Mouse (Mus musculus) lung, embryonic 16.5 days (tissue): ENCODE measurements at regions not wholly inside any gene's neighbourhood (a gene's known extent, or its start where the extent isn't known, plus 50 kb on each side); places are given as distances from the start of the nearest gene placed in this dataset.
A peak's percentile ranks its signal among the peaks of the same experiment; 100 is the strongest.

Experiments
- ATAC-seq: fragments of 200-750 bp; cut with Nextera tagmentation; 2 replicates; pipeline ENCODE4 v1.8.0; 2017; ENCODE audit warnings: low read depth, mild to moderate bottlenecking, moderate library complexity
- H3K27ac ChIP-seq: fragments of 300-500 bp; sonication (generic); 2 replicates; pipeline ENCODE4 v1.5.1; 2014; ENCODE audit warnings: mild to moderate bottlenecking, control low read depth, low read length
- H3K27me3 ChIP-seq: fragments of 300-500 bp; sonication (generic); 2 replicates; pipeline ENCODE4 v1.6.1; 2014; ENCODE audit warnings: low read depth, low read length, mixed read lengths; ENCODE audit not compliant: control insufficient read depth, insufficient read depth
- H3K36me3 ChIP-seq: fragments of 300-500 bp; sonication (generic); 2 replicates; pipeline ENCODE4 v1.6.1; 2014; ENCODE audit warnings: low read length; ENCODE audit not compliant: control insufficient read depth, insufficient read depth
- H3K4me1 ChIP-seq: fragments of 300-500 bp; sonication (generic); replicated peaks from 2 replicates; pipeline ENCODE4 v1.6.1; 2014; ENCODE audit warnings: low read length, mixed read lengths; ENCODE audit not compliant: control insufficient read depth, insufficient read depth
- H3K4me2 ChIP-seq: fragments of 300-500 bp; sonication (generic); 2 replicates; pipeline ENCODE4 v1.6.1; 2014; ENCODE audit warnings: low read depth, low read length, control low read depth
- H3K4me3 ChIP-seq: fragments of 300-500 bp; sonication (generic); 2 replicates; pipeline ENCODE4 v1.5.1; 2014; ENCODE audit warnings: mild to moderate bottlenecking, low read length, control low read depth
- H3K9ac ChIP-seq: fragments of 300-500 bp; sonication (generic); 2 replicates; pipeline ENCODE4 v1.6.1; 2014; ENCODE audit warnings: low read length, control low read depth
- H3K9me3 ChIP-seq: fragments of 300-500 bp; sonication (generic); 2 replicates; pipeline ENCODE4 v1.6.1; 2016; ENCODE audit warnings: low read length; ENCODE audit not compliant: control insufficient read depth
- WGBS: fragments of 180-500 bp; shearing (Covaris S2); extraction: QIAGEN DNeasy Blood & Tissue Kit; methylation state at CpG from one replicate; pipeline ENCODE4 v1.1.7; 2014; 5-methylcytosine and 5-hydroxymethylcytosine counted together

DNA sequence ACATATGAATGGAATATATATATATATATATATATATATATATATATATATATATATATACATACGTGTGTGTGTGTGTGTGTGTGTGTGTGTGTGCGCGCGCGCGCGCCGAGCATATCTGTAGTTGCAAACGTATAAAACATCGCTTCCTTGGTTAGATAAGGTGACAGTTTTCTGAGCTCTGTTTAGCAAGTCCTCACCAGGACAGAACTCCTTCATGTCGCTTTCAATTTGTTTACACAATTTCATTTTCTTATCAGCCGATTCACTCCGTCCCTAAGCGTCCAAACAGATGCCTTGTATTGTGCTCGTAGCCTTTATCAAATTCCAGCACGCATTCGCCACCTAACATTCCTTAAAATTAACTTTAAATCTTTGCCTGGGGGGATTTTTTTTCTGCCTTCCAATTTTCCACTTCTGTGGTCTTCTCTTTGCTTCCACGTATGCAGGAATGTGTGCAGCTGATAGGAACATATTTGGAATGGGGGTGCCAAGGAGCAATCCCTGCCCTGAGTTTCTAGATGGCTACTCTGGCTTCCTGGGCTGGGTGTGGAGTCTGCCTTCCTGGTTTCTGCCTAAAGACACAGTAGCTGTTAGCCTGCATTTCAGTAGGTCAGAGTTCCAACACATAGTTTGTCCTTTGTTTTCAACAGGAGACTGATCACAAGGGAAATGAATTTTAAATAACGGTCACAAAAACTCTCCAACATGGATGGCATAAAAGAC lies 575.7 kb downstream of the Robo2 start:
- no peaks in the 10 kb centered on the region for H3K36me3 ChIP-seq
- H3K4me1 ChIP-seq: no peaks in the 10 kb centered on the region
- H3K4me3 ChIP-seq: peak overlapping the region; percentile 20
- WGBS: 37% methylated on average over 19 of the region's 19 CpGs
- no peak for ATAC-seq
- no peak overlapping the region for H3K27ac ChIP-seq
- H3K4me2 ChIP-seq: peak overlapping the region; percentile 33
- H3K27me3 ChIP-seq: no peaks in the 10 kb centered on the region
- H3K9me3 ChIP-seq: no peaks in the 10 kb centered on the region
- H3K9ac ChIP-seq: no peak overlapping the region

DNA sequence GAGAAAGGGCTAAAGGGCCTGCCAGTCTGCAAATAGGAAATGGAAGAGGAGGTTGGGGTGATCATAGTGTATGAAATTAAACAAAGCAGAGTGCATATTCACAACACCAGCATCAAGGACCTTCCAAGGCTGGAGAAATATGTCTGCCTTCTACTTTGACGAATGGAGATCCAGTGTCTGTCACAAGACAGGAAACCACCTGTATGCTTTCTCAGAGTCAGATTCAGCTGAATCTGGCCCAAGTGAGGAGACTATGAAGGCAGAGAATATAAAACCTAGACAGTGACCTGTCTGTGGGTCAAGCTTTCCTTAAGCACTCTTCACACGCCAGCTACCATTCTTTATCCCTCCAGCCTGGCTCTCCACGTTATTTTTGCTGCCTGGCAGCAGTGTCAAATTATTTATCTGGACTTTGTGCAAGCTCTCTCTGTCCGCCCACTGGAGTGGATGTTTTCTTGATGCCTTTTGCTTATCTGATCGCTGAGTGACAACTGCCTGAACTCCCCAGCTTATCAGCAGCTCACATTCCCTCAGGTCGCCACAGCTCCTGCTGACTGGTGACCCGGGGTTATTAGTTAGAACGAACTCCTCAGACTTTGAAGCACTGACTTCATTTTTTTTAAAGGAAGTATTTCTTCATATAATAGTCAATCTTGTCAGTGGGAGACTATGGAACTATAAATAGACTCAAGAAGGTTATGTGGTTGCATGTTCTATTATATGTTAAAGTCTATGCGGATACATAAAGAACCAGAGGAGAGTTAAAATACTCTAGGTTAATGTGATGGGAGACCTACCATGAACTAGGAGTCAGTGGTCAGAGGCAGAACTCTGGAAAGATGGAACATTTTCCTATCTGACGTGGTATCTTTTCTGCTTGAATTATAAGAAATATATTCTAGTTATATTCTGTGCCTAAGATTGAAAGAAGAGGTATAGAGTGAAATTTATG lies 590.0 kb downstream of the Robo2 start:
- H3K4me1 ChIP-seq: no peaks in the 10 kb centered on the region
- no peaks in the 10 kb centered on the region for H3K9me3 ChIP-seq
- H3K9ac ChIP-seq: no peak overlapping the region
- H3K4me2 ChIP-seq: no peak overlapping the region
- no peaks in the 10 kb centered on the region for H3K36me3 ChIP-seq
- no peak overlapping the region for H3K27ac ChIP-seq
- H3K27me3 ChIP-seq: no peaks in the 10 kb centered on the region
- ATAC-seq: no peak
- whole genome bisulfite sequencing: 29% methylated on average over 10 of the region's 10 CpGs
- no peak overlapping the region for H3K4me3 ChIP-seq

DNA sequence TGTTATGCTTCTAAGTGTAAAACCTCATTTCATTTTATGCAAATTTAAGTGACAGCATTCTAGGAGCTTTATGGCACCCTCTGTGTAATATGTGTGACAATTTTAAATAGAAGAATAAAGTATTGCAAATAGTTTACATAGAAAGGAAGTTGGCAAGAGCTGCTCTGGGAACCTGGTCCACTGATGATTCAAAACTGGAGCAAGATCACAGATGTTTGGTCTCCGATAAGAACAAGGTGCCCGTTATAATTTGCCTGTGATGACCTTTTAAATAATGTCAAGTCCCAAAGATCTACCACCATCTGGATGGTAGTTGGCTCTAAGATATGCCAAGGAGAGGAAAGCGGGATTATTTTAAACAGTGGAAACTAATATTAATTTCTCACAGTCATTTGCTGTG lies 607.1 kb downstream of the Robo2 start:
- no peaks in the 10 kb centered on the region for H3K4me1 ChIP-seq
- no peak overlapping the region for H3K4me2 ChIP-seq
- no peak overlapping the region for H3K9ac ChIP-seq
- ATAC-seq: no peak
- no peaks in the 10 kb centered on the region for H3K9me3 ChIP-seq
- H3K4me3 ChIP-seq: no peak overlapping the region
- H3K27ac ChIP-seq: no peak overlapping the region
- WGBS: 70% methylated on average over 3 of the region's 3 CpGs
- no peaks in the 10 kb centered on the region for H3K27me3 ChIP-seq
- no peaks in the 10 kb centered on the region for H3K36me3 ChIP-seq

DNA sequence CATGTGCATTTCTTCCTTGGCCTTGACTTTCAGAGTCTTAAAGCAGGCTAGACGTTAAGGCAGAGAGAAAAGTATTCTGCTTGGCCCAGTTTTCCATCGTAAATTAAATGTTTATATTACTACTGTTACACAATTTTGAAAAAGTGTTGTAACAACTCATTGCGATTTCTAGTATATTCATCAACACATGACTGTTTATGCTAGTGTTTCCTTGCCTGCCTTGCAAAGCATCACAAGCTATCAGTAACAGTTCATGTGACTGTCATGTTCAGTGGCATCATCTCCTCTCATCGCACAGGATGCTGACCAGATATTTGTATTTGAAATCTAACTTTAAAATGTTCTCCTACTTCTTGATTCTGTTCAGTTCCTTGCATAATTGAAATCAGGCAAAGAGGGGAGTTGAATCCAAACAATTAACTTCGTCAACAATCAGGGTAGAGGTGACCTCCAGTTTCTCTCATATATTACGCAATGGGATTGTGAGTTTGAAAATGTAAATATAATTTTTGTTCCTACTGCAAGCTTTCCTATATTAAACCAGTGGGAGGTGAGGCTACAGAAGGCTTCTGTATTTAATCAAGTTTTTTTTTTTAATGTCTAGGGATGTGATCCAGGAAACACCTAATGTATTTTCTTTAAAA lies 615.0 kb downstream of the Robo2 start:
- Histone ChIP-seq H3K4me3 (no peak overlapping the region), H3K4me1 (no peaks in the 10 kb centered on the region), H3K27ac (no peak overlapping the region), H3K4me2 (no peak overlapping the region), H3K27me3 (no peaks in the 10 kb centered on the region), H3K9ac (no peak overlapping the region), H3K9me3 (no peaks in the 10 kb centered on the region), H3K36me3 (no peaks in the 10 kb centered on the region)
- 45% methylated on average over 6 of the region's 6 CpGs for WGBS
- ATAC-seq: peak; percentile 97

DNA sequence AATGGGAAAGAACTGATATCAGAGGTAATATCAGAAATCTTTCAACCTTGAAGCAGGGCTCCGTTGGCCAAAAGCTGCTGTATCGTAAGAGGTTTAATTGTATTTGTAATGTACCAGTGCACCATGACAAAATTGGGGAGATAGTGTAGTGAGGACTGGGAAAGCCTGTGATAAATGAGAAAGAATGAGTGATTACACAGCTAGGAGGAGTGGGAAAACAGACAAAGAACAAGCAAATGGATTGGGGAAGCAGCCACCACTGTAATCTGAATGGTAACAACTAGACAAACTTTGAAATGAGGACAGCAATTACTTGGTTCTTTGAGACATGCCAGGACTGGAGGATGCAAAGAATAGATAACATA lies 626.6 kb downstream of the Robo2 start:
- 82% methylated on average over 2 of the region's 2 CpGs for WGBS
- no peaks in the 10 kb centered on the region for H3K9me3 ChIP-seq
- H3K9ac ChIP-seq: no peak overlapping the region
- H3K27me3 ChIP-seq: no peaks in the 10 kb centered on the region
- H3K36me3 ChIP-seq: no peaks in the 10 kb centered on the region
- H3K4me2 ChIP-seq: no peak overlapping the region
- no peak for ATAC-seq
- H3K27ac ChIP-seq: no peak overlapping the region
- no peak overlapping the region for H3K4me3 ChIP-seq
- no peaks in the 10 kb centered on the region for H3K4me1 ChIP-seq

DNA sequence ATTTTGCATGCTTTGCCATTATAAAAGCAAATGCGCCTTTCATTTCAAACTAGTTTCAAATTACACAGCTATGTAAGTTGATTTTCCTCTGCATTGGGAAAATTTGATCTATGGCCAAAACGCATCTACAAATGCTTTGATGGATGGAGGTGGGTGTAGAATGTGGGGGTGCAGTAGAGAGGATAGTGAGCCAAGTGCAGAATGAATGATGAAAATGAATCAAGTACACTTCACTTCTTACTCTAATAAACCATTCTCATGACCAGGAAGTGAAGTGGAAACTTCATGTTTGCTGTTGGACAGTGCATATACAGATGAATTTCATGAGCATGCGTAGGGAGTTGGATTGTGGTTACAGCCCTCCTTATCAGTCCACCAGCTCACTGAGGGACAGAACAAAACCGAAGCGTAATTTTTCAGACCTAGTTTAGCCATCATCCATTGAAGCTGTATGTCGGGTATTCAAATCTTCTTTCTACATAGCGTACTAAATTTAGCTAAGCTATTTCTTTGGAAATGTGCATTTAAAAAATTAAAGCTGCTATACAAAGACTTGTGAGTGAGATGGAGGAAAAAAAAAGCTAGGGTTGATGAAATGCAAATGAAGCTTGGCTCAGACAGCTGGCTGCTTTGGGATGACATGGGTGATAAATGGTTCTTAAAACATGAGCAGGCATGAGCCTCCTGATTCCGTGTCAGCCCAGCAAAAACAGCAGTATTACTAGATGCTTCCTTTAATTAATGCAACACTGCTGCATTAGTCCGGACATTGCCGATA lies 627.1 kb downstream of the Robo2 start:
- H3K36me3 ChIP-seq: no peaks in the 10 kb centered on the region
- no peaks in the 10 kb centered on the region for H3K27me3 ChIP-seq
- H3K4me2 ChIP-seq: no peak overlapping the region
- ATAC-seq: no peak
- no peak overlapping the region for H3K9ac ChIP-seq
- H3K27ac ChIP-seq: no peak overlapping the region
- H3K9me3 ChIP-seq: no peaks in the 10 kb centered on the region
- no peaks in the 10 kb centered on the region for H3K4me1 ChIP-seq
- 67% methylated on average over 10 of the region's 10 CpGs for WGBS
- H3K4me3 ChIP-seq: no peak overlapping the region

DNA sequence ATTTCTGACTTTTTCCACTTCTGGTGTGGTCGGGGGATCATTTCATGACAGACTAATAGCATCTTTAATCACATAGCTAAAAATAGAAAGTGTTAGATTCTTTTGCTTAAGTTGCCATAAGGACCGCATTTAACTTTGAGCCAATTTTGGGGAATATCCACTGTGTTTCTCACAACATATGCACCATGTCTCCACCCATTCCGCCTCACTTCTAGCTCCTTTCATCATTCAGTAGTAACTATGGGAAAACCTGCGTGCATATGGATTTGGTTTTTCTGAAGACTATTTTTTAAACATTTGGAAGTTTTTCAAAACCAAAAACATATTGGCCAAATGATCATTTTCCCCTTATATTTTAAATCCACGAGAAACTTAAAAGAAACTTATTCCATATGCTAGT lies 639.2 kb downstream of the Robo2 start:
- H3K9me3 ChIP-seq: no peaks in the 10 kb centered on the region
- H3K9ac ChIP-seq: no peak overlapping the region
- H3K27me3 ChIP-seq: no peaks in the 10 kb centered on the region
- no peak overlapping the region for H3K27ac ChIP-seq
- ATAC-seq: no peak
- H3K36me3 ChIP-seq: no peaks in the 10 kb centered on the region
- no peaks in the 10 kb centered on the region for H3K4me1 ChIP-seq
- H3K4me3 ChIP-seq: no peak overlapping the region
- WGBS: 55% methylated on average over 5 of the region's 5 CpGs
- H3K4me2 ChIP-seq: no peak overlapping the region

DNA sequence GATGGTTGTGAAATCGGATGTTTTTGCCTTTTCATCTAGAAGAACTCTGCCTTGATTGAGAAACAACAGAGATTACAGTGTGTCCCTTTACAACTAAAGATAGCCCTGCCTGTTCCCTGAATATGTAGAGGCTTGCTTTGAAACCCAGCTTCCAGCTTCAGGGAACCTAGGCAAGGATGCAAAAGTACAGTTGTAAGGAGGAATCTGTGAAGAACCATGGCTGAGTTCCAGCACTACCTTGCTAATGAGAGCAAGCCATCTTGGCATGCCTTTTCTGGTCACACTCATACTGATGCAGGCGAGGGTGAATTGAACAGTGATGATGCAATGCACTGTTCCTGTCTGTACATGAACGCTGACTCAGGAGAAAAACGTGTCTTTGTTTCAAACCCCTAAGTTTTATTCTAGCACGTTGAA lies 641.2 kb downstream of the Robo2 start:
- Histone ChIP-seq H3K4me2 (no peak overlapping the region), H3K36me3 (no peaks in the 10 kb centered on the region), H3K4me3 (no peak overlapping the region), H3K27me3 (no peaks in the 10 kb centered on the region), H3K9me3 (no peaks in the 10 kb centered on the region), H3K27ac (no peak overlapping the region), H3K4me1 (no peaks in the 10 kb centered on the region), H3K9ac (no peak overlapping the region)
- WGBS: 44% methylated on average over 5 of the region's 5 CpGs
- no peak for ATAC-seq

DNA sequence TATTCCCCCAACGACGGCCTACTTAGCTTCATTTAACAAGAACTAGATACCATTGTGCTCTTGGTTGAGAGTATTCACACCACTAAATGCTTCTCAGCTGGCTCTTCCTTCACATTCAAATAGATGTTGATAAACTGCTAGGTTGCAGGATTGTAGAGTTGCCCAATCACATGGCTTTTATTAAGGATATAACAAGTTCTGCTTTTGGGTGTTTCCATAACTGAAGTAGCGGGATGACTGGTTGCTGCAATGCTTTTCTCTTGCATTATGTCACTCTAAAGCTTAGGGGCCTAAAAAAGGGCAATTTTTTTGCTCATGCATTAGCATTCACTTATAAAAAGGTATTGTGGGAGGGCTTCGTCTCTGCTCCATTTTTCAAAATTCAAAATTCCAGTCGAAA lies 641.9 kb downstream of the Robo2 start:
- 87% methylated on average over 5 of the region's 5 CpGs for WGBS
- Histone ChIP-seq H3K4me3 (no peak overlapping the region), H3K9me3 (no peaks in the 10 kb centered on the region), H3K4me2 (no peak overlapping the region), H3K36me3 (no peaks in the 10 kb centered on the region), H3K27me3 (no peaks in the 10 kb centered on the region), H3K9ac (no peak overlapping the region), H3K27ac (no peak overlapping the region), H3K4me1 (no peaks in the 10 kb centered on the region)
- ATAC-seq: no peak
